Mouse (Mus musculus) intestine, postnatal 0 days (tissue): ENCODE measurements around the gene Map4k4. TPM values are rescaled to one million over a fixed set of nuclear protein-coding genes. Genes with fewer than 3 reads are reported as not detected.

ENCODE experiments used
- ATAC-seq: fragments of 200-750 bp; cut with Nextera tagmentation; 2 replicates; pipeline ENCODE4 v1.8.0; 2017; ENCODE audit warnings: mild to moderate bottlenecking, moderate TSS enrichment, moderate library complexity
- H3K27ac ChIP-seq: fragments of 300-500 bp; sonication (generic); 2 replicates; pipeline ENCODE4 v1.5.1; 2014; ENCODE audit warnings: mild to moderate bottlenecking, low read depth, low read length, moderate library complexity
- H3K27me3 ChIP-seq: fragments of 300-500 bp; sonication (generic); replicated peaks from 2 replicates; pipeline ENCODE4 v1.6.1; 2014; ENCODE audit warnings: low read length, mixed read lengths; ENCODE audit not compliant: control insufficient read depth, insufficient read depth
- H3K36me3 ChIP-seq: fragments of 300-500 bp; sonication (generic); 2 replicates; pipeline ENCODE4 v1.6.1; 2014; ENCODE audit warnings: mild to moderate bottlenecking, moderate library complexity; ENCODE audit not compliant: control insufficient read depth, insufficient read depth
- H3K4me1 ChIP-seq: fragments of 300-500 bp; sonication (generic); replicated peaks from 2 replicates; pipeline ENCODE4 v1.6.1; 2014; ENCODE audit warnings: antibody characterized with exemption, low read length, mixed read lengths; ENCODE audit not compliant: control insufficient read depth, insufficient read depth
- H3K4me2 ChIP-seq: fragments of 300-500 bp; sonication (generic); replicated peaks from 2 replicates; pipeline ENCODE4 v1.6.1; 2014; ENCODE audit warnings: low read depth, mild to moderate bottlenecking, moderate library complexity
- H3K4me3 ChIP-seq: fragments of 300-500 bp; sonication (generic); 2 replicates; pipeline ENCODE4 v1.5.1; 2014; ENCODE audit warnings: low read depth, low read length
- H3K9ac ChIP-seq: fragments of 300-500 bp; sonication (generic); 2 replicates; pipeline ENCODE4 v1.6.1; 2014; ENCODE audit warnings: mild to moderate bottlenecking, low read depth, low read length
- H3K9me3 ChIP-seq: fragments of 300-500 bp; sonication (generic); 2 replicates; pipeline ENCODE4 v1.6.1; 2016; ENCODE audit warnings: mixed run types; ENCODE audit not compliant: control insufficient read depth
- CTCF ChIP-seq: sonication (generic); IDR thresholded peaks from 2 replicates; pipeline ENCODE4 v1.5.1; 2016; ENCODE audit warnings: low read depth, mild to moderate bottlenecking, control low read depth, antibody characterized with exemption, moderate library complexity
- WGBS: fragments of 180-500 bp; shearing (Covaris S2); extraction: QIAGEN DNeasy Blood & Tissue Kit; methylation state at CpG from one replicate; pipeline ENCODE4 v1.1.7; 2014; 5-methylcytosine and 5-hydroxymethylcytosine counted together
- polyA plus RNA-seq: library from polyadenylated mRNA; unstranded; fragments of >200 nt; fragmentation: Nextera tagmentation; extraction: Ambion mirVana; gene quantifications from 2 replicates; pipeline ENCODE4 v1.2.1, GENCODE M21; 2015

Gene Map4k4
- polyA plus RNA-seq, 1 experiment from 2014 or later = 6.8 TPM

- WGBS = 90% methylated on average over 5 of the region's 5 CpGs
- no peaks in the 10 kb centered on the region for H3K9me3 ChIP-seq
- no peak overlapping the region for H3K27ac ChIP-seq
- no peaks in the 10 kb centered on the region for H3K27me3 ChIP-seq
- no peak overlapping the region for H3K9ac ChIP-seq
- no peaks in the 10 kb centered on the region for H3K36me3 ChIP-seq
- H3K4me1 ChIP-seq = no peaks in the 10 kb centered on the region
- H3K4me3 ChIP-seq = no peak overlapping the region
- no peak for TF ChIP-seq CTCF
- no peak overlapping the region for H3K4me2 ChIP-seq
- no peak for ATAC-seq
These were observed 155.2 kb downstream of the Map4k4 start for GRCm38 (mm10) chr1:40055963-40056362.

- TF ChIP-seq CTCF = no peak
- H3K36me3 ChIP-seq = no peaks in the 10 kb centered on the region
- no peak overlapping the region for H3K4me3 ChIP-seq
- 64% methylated on average over 5 of the region's 5 CpGs for WGBS
- H3K27me3 ChIP-seq = no peaks in the 10 kb centered on the region
- no peak overlapping the region for H3K9ac ChIP-seq
- no peaks in the 10 kb centered on the region for H3K4me1 ChIP-seq
- no peaks in the 10 kb centered on the region for H3K9me3 ChIP-seq
- ATAC-seq = no peak
- H3K4me2 ChIP-seq = no peak overlapping the region
- H3K27ac ChIP-seq = no peak overlapping the region
These were observed 156.6 kb downstream of the Map4k4 start for GRCm38 (mm10) chr1:40057351-40057750.

- Histone ChIP-seq H3K27ac (no peak overlapping the region), H3K9me3 (no peaks in the 10 kb centered on the region), H3K4me3 (no peak overlapping the region), H3K4me1 (no peaks in the 10 kb centered on the region), H3K27me3 (no peaks in the 10 kb centered on the region), H3K9ac (no peak overlapping the region), H3K36me3 (no peaks in the 10 kb centered on the region), H3K4me2 (no peak overlapping the region)
- no peak for TF ChIP-seq CTCF
- ATAC-seq = no peak
- WGBS = 54% methylated on average over 11 of the region's 11 CpGs
These were observed 157.3 kb downstream of the Map4k4 start for GRCm38 (mm10) chr1:40058013-40058412.

GRCm38 (mm10) chr1:40059122-40059774 is 158.5 kb downstream of the Map4k4 start:
- H3K9me3 ChIP-seq = no peaks in the 10 kb centered on the region
- H3K4me1 ChIP-seq = no peaks in the 10 kb centered on the region
- ATAC-seq = no peak
- H3K9ac ChIP-seq = no peak overlapping the region
- H3K27me3 ChIP-seq = no peaks in the 10 kb centered on the region
- TF ChIP-seq CTCF = no peak
- H3K27ac ChIP-seq = no peak overlapping the region
- H3K4me3 ChIP-seq = no peak overlapping the region
- H3K4me2 ChIP-seq = no peak overlapping the region
- 56% methylated on average over 4 of the region's 4 CpGs for WGBS
- no peaks in the 10 kb centered on the region for H3K36me3 ChIP-seq

GRCm38 (mm10) chr1:40061359-40061758 is 160.6 kb downstream of the Map4k4 start:
- no peak for TF ChIP-seq CTCF
- H3K36me3 ChIP-seq = no peaks in the 10 kb centered on the region
- WGBS = 59% methylated on average over 9 of the region's 9 CpGs

GRCm38 (mm10) chr1:40063409-40063808 is 162.7 kb downstream of the Map4k4 start:
- H3K27me3 ChIP-seq = no peaks in the 10 kb centered on the region
- H3K4me2 ChIP-seq = no peak overlapping the region
- H3K9ac ChIP-seq = no peak overlapping the region
- H3K27ac ChIP-seq = no peak overlapping the region
- H3K4me3 ChIP-seq = no peak overlapping the region
- 43% methylated on average over 4 of the region's 4 CpGs for WGBS
- no peaks in the 10 kb centered on the region for H3K36me3 ChIP-seq
- TF ChIP-seq CTCF = no peak
- H3K4me1 ChIP-seq = no peaks in the 10 kb centered on the region
- no peak for ATAC-seq
- H3K9me3 ChIP-seq = no peaks in the 10 kb centered on the region

More at GRCm38 (mm10) chr1:40061359-40061758, 160.6 kb downstream of the Map4k4 start:
- H3K4me1 ChIP-seq = no peaks in the 10 kb centered on the region
- ATAC-seq = no peak
- H3K4me2 ChIP-seq = no peak overlapping the region
- no peaks in the 10 kb centered on the region for H3K9me3 ChIP-seq
- H3K4me3 ChIP-seq = no peak overlapping the region
- H3K27ac ChIP-seq = no peak overlapping the region
- H3K9ac ChIP-seq = no peak overlapping the region
- no peaks in the 10 kb centered on the region for H3K27me3 ChIP-seq
